Mouse (Mus musculus): ENCODE measurements around the gene Dctn2.

DNA sequence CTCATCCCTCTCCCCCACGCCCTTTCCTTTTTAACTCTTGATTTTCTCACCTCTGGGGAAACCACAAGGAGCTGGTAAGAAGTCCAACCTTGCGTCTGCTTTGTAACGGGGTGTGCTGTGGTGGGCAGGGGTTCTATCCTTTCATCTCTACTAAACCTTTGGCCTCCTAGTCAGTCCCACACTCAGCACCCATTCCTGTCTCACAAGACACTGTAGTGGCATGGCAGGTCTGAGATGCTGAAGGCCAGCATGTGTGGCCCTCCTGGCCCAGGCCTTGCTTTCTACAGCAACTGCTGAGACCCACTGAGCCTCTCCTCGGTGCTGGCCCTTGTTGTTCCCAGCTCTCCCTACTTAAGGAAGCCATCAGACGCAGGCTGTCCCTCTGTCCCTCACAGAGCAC lies 6.2 kb downstream of the Dctn2 start:
- TF ChIP-seq CTCF (IDR thresholded peaks at IDR 0.05; ENCODE audit: low read depth, low read length) (no peak), POLR2A (IDR thresholded peaks at IDR 0.05; ENCODE audit: extremely low read depth, insufficient read depth, low read length) (no peak)

Measured in liver, adult 2 months (tissue).